Mouse (Mus musculus): ENCODE measurements around the gene Lsm4. TPM values are rescaled to one million over a fixed set of nuclear protein-coding genes. Genes with fewer than 3 reads are reported as not detected.

The Lsm4 gene
- polyA plus RNA-seq, 1 experiment from 2014 or later: 301 TPM

- 90% methylated on average over 4 of the region's 4 CpGs for WGBS
- Histone ChIP-seq H3K9ac (no peak overlapping the region), H3K27ac (ENCODE audit: poor library complexity, severe bottlenecking) (no peak overlapping the region), H3K27me3 (replicated peaks) (no peaks in the 10 kb centered on the region), H3K36me3 (peaks cover 35% of the 10 kb centered on the region), H3K4me2 (no peak overlapping the region), H3K4me3 (no peak overlapping the region), H3K4me1 (replicated peaks) (peaks cover 26% of the 10 kb centered on the region), H3K9me3 (replicated peaks) (no peaks in the 10 kb centered on the region)
- no peak for ATAC-seq (ENCODE audit: insufficient number of reproducible peaks, low FRiP score)
Observed at GRCm38 (mm10) chr8:70679404-70679803, 6.4 kb downstream of the Lsm4 start.

- Histone ChIP-seq H3K9me3 (replicated peaks) (no peaks in the 10 kb centered on the region), H3K27ac (ENCODE audit: poor library complexity, severe bottlenecking) (no peak overlapping the region), H3K4me3 (no peak overlapping the region), H3K4me2 (no peak overlapping the region), H3K36me3 (peaks cover 35% of the 10 kb centered on the region), H3K27me3 (replicated peaks) (no peaks in the 10 kb centered on the region), H3K9ac (no peak overlapping the region), H3K4me1 (replicated peaks) (peaks cover 19% of the 10 kb centered on the region)
- 86% methylated on average over 3 of the region's 3 CpGs for whole genome bisulfite sequencing
- no peak for ATAC-seq (ENCODE audit: insufficient number of reproducible peaks, low FRiP score)
Observed at GRCm38 (mm10) chr8:70680039-70680438, 7.0 kb downstream of the Lsm4 start.

- Histone ChIP-seq H3K9me3 (replicated peaks) (no peaks in the 10 kb centered on the region), H3K9ac (no peak overlapping the region), H3K27me3 (replicated peaks) (no peaks in the 10 kb centered on the region), H3K4me2 (no peak overlapping the region), H3K36me3 (peaks cover 32% of the 10 kb centered on the region), H3K4me1 (replicated peaks) (peaks cover 14% of the 10 kb centered on the region), H3K4me3 (no peak overlapping the region), H3K27ac (ENCODE audit: poor library complexity, severe bottlenecking) (peak overlapping the region; percentile 90)
- WGBS: 62% methylated on average over 3 of the region's 3 CpGs
- no peak for ATAC-seq (ENCODE audit: insufficient number of reproducible peaks, low FRiP score)
Observed at GRCm38 (mm10) chr8:70681410-70681809, 8.4 kb downstream of the Lsm4 start.

DNA sequence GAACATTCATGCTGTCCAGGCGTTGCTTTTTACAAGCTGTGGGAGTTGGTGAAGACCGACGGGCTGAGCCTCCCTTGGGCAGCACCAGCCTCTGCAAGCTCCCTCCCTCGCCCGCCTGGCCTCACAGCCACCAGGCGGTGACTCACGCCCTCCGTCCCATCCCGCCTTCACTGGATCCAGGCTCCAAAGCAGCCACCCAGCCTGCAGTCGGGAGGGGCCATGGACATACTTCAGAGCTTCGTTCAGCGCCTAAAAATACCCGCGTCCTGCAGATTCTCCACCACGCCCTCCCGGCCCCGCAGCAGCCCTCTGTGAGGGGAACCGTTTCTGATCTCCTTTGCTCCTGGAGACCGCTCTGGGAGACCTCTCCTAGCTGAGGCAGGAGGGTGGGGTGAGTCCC, 9.1 kb downstream of the Lsm4 start:
- ATAC-seq (ENCODE audit: insufficient number of reproducible peaks, low FRiP score): peak; percentile 79
- no peaks in the 10 kb centered on the region for H3K9me3 ChIP-seq (replicated peaks)
- peaks cover 14% of the 10 kb centered on the region for H3K4me1 ChIP-seq (replicated peaks)
- no peaks in the 10 kb centered on the region for H3K27me3 ChIP-seq (replicated peaks)
- WGBS: 3% methylated on average over 19 of the region's 19 CpGs
- H3K4me3 ChIP-seq: peak overlapping the region; percentile 11
- peak overlapping the region; percentile 48 for H3K4me2 ChIP-seq
- H3K36me3 ChIP-seq: peaks cover 29% of the 10 kb centered on the region
- peak overlapping the region; percentile 90 for H3K27ac ChIP-seq (ENCODE audit: poor library complexity, severe bottlenecking)
- H3K9ac ChIP-seq: peak overlapping the region; percentile 59

DNA sequence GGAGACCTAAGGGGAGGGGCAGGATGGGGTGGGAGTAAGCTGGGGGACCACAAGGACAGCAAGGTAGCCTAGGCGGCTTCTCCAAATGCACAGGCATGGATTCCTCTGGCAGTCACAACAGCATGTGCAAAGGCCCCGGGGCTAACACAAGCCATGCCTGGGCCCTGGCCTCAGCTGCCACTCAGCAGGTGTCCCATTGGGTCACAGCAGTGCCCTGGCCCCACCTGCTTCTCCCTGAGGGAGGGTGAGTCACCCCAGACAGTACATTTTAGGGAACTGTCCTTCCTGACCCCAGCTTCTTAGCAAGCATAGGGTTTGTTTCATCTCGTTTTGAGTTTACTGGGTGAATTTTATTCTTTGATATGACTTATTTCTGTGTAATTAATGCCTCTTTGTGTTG, 9.6 kb downstream of the Lsm4 start:
- H3K27me3 ChIP-seq (replicated peaks): no peaks in the 10 kb centered on the region
- peak; percentile 25; the same call in 1 of the 2 replicates for ATAC-seq (ENCODE audit: insufficient number of reproducible peaks, low FRiP score)
- H3K9me3 ChIP-seq (replicated peaks): no peaks in the 10 kb centered on the region
- peak overlapping the region; percentile 90 for H3K27ac ChIP-seq (ENCODE audit: poor library complexity, severe bottlenecking)
- H3K4me3 ChIP-seq: peak overlapping the region; percentile 11; the same call in 1 of the 2 replicates
- peaks cover 24% of the 10 kb centered on the region for H3K36me3 ChIP-seq
- peak overlapping the region; percentile 59 for H3K9ac ChIP-seq
- WGBS: 62% methylated on average over 3 of the region's 3 CpGs
- H3K4me2 ChIP-seq: peak overlapping the region; percentile 48
- peaks cover 14% of the 10 kb centered on the region for H3K4me1 ChIP-seq (replicated peaks)

DNA sequence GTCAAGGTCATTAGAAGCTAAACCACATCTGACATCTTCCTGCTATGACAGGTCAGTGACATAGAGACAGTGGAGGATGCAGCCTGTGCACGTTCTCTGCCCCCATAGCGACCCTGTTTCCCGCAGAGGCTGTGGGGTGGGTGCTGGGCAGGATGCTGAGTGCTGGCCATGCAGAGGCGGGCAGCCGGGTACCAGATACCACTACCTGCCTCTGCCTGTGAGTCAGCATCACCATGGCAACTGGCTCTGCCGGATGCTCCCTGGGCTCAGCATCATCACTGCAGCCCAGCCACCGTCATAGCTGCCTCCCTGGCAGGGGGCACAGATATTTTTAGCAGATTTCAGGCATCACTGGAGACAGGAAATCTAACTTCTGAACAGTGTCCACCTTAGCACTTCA, 11.2 kb downstream of the Lsm4 start:
- 42% methylated on average over 7 of the region's 7 CpGs for WGBS
- no peak overlapping the region for H3K27ac ChIP-seq (ENCODE audit: poor library complexity, severe bottlenecking)
- H3K36me3 ChIP-seq: peaks cover 8% of the 10 kb centered on the region
- H3K9me3 ChIP-seq (replicated peaks): no peaks in the 10 kb centered on the region
- peaks cover 14% of the 10 kb centered on the region for H3K4me1 ChIP-seq (replicated peaks)
- no peaks in the 10 kb centered on the region for H3K27me3 ChIP-seq (replicated peaks)
- no peak overlapping the region for H3K9ac ChIP-seq
- no peak overlapping the region for H3K4me3 ChIP-seq
- H3K4me2 ChIP-seq: no peak overlapping the region
- no peak for ATAC-seq (ENCODE audit: insufficient number of reproducible peaks, low FRiP score)

- H3K27me3 ChIP-seq (replicated peaks): no peaks in the 10 kb centered on the region
- 75% methylated on average over 8 of the region's 8 CpGs for WGBS
- H3K36me3 ChIP-seq: no peaks in the 10 kb centered on the region
- H3K27ac ChIP-seq (ENCODE audit: poor library complexity, severe bottlenecking): no peak overlapping the region
- H3K9me3 ChIP-seq (replicated peaks): no peaks in the 10 kb centered on the region
- H3K4me1 ChIP-seq (replicated peaks): peaks cover 17% of the 10 kb centered on the region
- H3K4me2 ChIP-seq: no peak overlapping the region
- H3K4me3 ChIP-seq: no peak overlapping the region
- ATAC-seq (ENCODE audit: insufficient number of reproducible peaks, low FRiP score): no peak
- no peak overlapping the region for H3K9ac ChIP-seq
Observed at GRCm38 (mm10) chr8:70687576-70687975, 14.5 kb downstream of the Lsm4 start.

- Histone ChIP-seq H3K4me3 (no peak overlapping the region), H3K27me3 (replicated peaks) (no peaks in the 10 kb centered on the region), H3K4me2 (no peak overlapping the region), H3K36me3 (no peaks in the 10 kb centered on the region), H3K27ac (ENCODE audit: poor library complexity, severe bottlenecking) (no peak overlapping the region), H3K9ac (no peak overlapping the region), H3K4me1 (replicated peaks) (peaks cover 15% of the 10 kb centered on the region), H3K9me3 (replicated peaks) (no peaks in the 10 kb centered on the region)
- no peak for ATAC-seq (ENCODE audit: insufficient number of reproducible peaks, low FRiP score)
- 73% methylated on average over 3 of the region's 3 CpGs for WGBS
Observed at GRCm38 (mm10) chr8:70688136-70688535, 15.1 kb downstream of the Lsm4 start.

GRCm38 (mm10) chr8:70689892-70690390, 16.9 kb downstream of the Lsm4 start:
- Histone ChIP-seq H3K4me1 (replicated peaks) (peaks cover 25% of the 10 kb centered on the region), H3K9me3 (replicated peaks) (no peaks in the 10 kb centered on the region), H3K27ac (ENCODE audit: poor library complexity, severe bottlenecking) (no peak overlapping the region), H3K36me3 (no peaks in the 10 kb centered on the region), H3K4me3 (no peak overlapping the region), H3K4me2 (no peak overlapping the region), H3K9ac (no peak overlapping the region), H3K27me3 (replicated peaks) (no peaks in the 10 kb centered on the region)
- 84% methylated on average over 5 of the region's 5 CpGs for WGBS
- ATAC-seq (ENCODE audit: insufficient number of reproducible peaks, low FRiP score): no peak

- H3K4me1 ChIP-seq (replicated peaks): peaks cover 38% of the 10 kb centered on the region
- peak overlapping the region; percentile 73; the same call in 1 of the 2 replicates for H3K9ac ChIP-seq
- no peak for ATAC-seq (ENCODE audit: insufficient number of reproducible peaks, low FRiP score)
- H3K36me3 ChIP-seq: no peaks in the 10 kb centered on the region
- no peaks in the 10 kb centered on the region for H3K27me3 ChIP-seq (replicated peaks)
- H3K27ac ChIP-seq (ENCODE audit: poor library complexity, severe bottlenecking): 0 out of 2 replicates have a peak overlapping the region, but pooled peaks have one; percentile 26
- H3K4me2 ChIP-seq: peak overlapping the region; percentile 72
- no peaks in the 10 kb centered on the region for H3K9me3 ChIP-seq (replicated peaks)
- 68% methylated on average over 4 of the region's 4 CpGs for WGBS
- H3K4me3 ChIP-seq: peak overlapping the region; percentile 33; the same call in 1 of the 2 replicates
Observed at GRCm38 (mm10) chr8:70691230-70691629, 18.2 kb downstream of the Lsm4 start.

DNA sequence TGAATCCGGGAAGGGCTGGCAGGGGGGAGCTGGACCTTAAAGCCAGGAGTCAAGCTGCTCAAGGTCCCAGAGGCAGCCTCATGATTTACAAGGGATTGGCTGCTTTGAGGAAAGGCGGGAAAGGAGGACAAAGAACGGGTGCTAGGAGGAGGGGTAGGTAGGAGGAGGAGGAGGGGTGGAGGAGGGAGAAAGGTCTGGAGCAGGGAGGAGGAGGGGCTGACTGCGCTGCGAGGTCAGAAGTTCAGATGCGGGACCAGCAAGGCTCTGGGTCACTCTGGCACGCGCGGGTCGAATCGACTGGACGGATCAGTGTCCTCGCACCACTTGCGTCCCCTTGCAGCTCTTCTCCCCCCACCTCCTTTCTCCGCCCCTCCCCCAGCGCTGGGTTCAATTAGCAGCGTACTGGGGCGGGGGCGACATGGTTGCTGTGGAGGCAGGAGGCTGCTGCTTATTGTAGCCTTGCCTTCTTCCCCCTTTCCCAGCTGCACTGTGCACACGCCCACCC, 18.7 kb downstream of the Lsm4 start:
- no peaks in the 10 kb centered on the region for H3K9me3 ChIP-seq (replicated peaks)
- peak; percentile 15; the same call in 1 of the 2 replicates for ATAC-seq (ENCODE audit: insufficient number of reproducible peaks, low FRiP score)
- WGBS: 1% methylated on average over 20 of the region's 20 CpGs
- H3K4me1 ChIP-seq (replicated peaks): peaks cover 42% of the 10 kb centered on the region
- H3K27me3 ChIP-seq (replicated peaks): no peaks in the 10 kb centered on the region
- H3K4me3 ChIP-seq: peak overlapping the region; percentile 33
- peak overlapping the region; percentile 26; the same call in 1 of the 2 replicates for H3K27ac ChIP-seq (ENCODE audit: poor library complexity, severe bottlenecking)
- no peaks in the 10 kb centered on the region for H3K36me3 ChIP-seq
- peak overlapping the region; percentile 72 for H3K4me2 ChIP-seq
- peak overlapping the region; percentile 73 for H3K9ac ChIP-seq

- Histone ChIP-seq H3K4me1 (replicated peaks) (peaks cover 57% of the 10 kb centered on the region), H3K27me3 (replicated peaks) (no peaks in the 10 kb centered on the region), H3K9ac (no peak overlapping the region), H3K4me3 (no peak overlapping the region), H3K4me2 (no peak overlapping the region), H3K27ac (ENCODE audit: poor library complexity, severe bottlenecking) (no peak overlapping the region; the same call in 1 of the 2 replicates), H3K9me3 (replicated peaks) (no peaks in the 10 kb centered on the region), H3K36me3 (no peaks in the 10 kb centered on the region)
- 68% methylated on average over 5 of the region's 5 CpGs for WGBS
- no peak for ATAC-seq (ENCODE audit: insufficient number of reproducible peaks, low FRiP score)
Observed at GRCm38 (mm10) chr8:70693636-70694035, 20.6 kb downstream of the Lsm4 start.
